Mouse (Mus musculus) lung, postnatal 0 days (tissue): ENCODE measurements around the gene Ltb. TPM values are rescaled to one million over a fixed set of nuclear protein-coding genes. Genes with fewer than 3 reads are reported as not detected.

ENCODE experiments used
- ATAC-seq: fragments of 200-750 bp; cut with Nextera tagmentation; 2 replicates; pipeline ENCODE4 v1.8.0; 2017; ENCODE audit warnings: moderate library complexity
- DNase-seq: peaks from one replicate; pipeline ENCODE4 v3.0.0-alpha.2; 2016; ENCODE audit warnings: low spot score
- H3K27ac ChIP-seq: fragments of 300-500 bp; sonication (generic); 2 replicates; pipeline ENCODE4 v1.5.1; 2014; ENCODE audit warnings: antibody characterized with exemption, mild to moderate bottlenecking, low read length, mixed read lengths
- H3K27me3 ChIP-seq: fragments of 300-500 bp; sonication (generic); replicated peaks from 2 replicates; pipeline ENCODE4 v1.6.1; 2014; ENCODE audit warnings: low read length, mixed read lengths; ENCODE audit not compliant: insufficient read depth
- H3K36me3 ChIP-seq: fragments of 300-500 bp; sonication (generic); 2 replicates; pipeline ENCODE4 v1.6.1; 2014; ENCODE audit warnings: low read length, mixed read lengths; ENCODE audit not compliant: insufficient read depth
- H3K4me1 ChIP-seq: fragments of 300-500 bp; sonication (generic); 2 replicates; pipeline ENCODE4 v1.6.1; 2014; ENCODE audit warnings: antibody characterized with exemption, low read depth, low read length, mixed read lengths; ENCODE audit not compliant: insufficient read depth
- H3K4me2 ChIP-seq: fragments of 300-500 bp; sonication (generic); replicated peaks from 2 replicates; pipeline ENCODE4 v1.6.1; 2014; ENCODE audit warnings: low read depth, mild to moderate bottlenecking, low read length, moderate library complexity, mixed read lengths
- H3K4me3 ChIP-seq: fragments of 300-500 bp; sonication (generic); 2 replicates; pipeline ENCODE4 v1.5.1; 2014; ENCODE audit warnings: low read depth, low read length
- H3K9ac ChIP-seq: fragments of 300-500 bp; sonication (generic); replicated peaks from 2 replicates; pipeline ENCODE4 v1.6.1; 2014; ENCODE audit warnings: low read depth, mild to moderate bottlenecking
- H3K9me3 ChIP-seq: fragments of 300-500 bp; sonication (generic); 2 replicates; pipeline ENCODE4 v1.6.1; 2016; ENCODE audit warnings: low read length, mixed read lengths
- CTCF ChIP-seq: IDR thresholded peaks from 2 replicates; pipeline ENCODE4 v1.5.1; 2016; ENCODE audit warnings: antibody characterized with exemption, mild to moderate bottlenecking
- EP300 ChIP-seq: IDR thresholded peaks from 2 replicates; pipeline ENCODE4 v1.6.1; 2016; ENCODE audit warnings: antibody characterized with exemption, mild to moderate bottlenecking, control low read depth
- WGBS: fragments of 180-500 bp; shearing (Covaris S2); extraction: QIAGEN DNeasy Blood & Tissue Kit; methylation state at CpG from one replicate; pipeline ENCODE4 v1.1.7; 2014; 5-methylcytosine and 5-hydroxymethylcytosine counted together
- polyA plus RNA-seq: library from polyadenylated mRNA; unstranded; fragments of >200 nt; fragmentation: Nextera tagmentation; extraction: Ambion mirVana; gene quantifications from 2 replicates; pipeline ENCODE4 v1.2.1, GENCODE M21; 2015

Gene Ltb
- polyA plus RNA-seq, 1 experiment from 2014 or later = 2.3 TPM

DNA sequence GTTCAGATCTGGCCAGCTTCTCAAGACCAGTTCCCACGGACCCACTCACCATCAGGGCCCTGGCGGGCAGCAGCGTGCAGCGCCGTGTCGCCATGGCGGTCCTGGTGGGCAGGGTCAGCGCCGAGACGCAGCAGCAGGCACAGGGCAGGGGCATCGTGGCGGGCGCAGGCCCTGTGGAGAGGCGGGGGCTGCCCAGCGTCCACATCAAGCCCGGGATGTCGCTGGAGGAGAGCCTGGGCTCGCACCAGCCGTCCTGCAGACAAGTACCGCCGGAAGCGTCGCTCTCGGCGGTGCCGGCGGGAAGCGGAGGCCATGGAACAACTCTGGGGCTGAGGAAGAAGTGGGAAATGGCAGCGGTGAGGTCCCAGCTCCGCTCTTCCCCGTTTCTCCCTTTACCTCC, 40.7 kb downstream of the Ltb start:
- H3K9ac ChIP-seq = peak overlapping the region; percentile 68
- ATAC-seq (peak; percentile 27), DNase-seq (peak; percentile 70)
- peak overlapping the region; percentile 95 for H3K27ac ChIP-seq
- H3K9me3 ChIP-seq = no peaks in the 10 kb centered on the region
- no peaks in the 10 kb centered on the region; the same call in 1 of the 2 replicates for H3K36me3 ChIP-seq
- peak overlapping the region; percentile 63 for H3K4me2 ChIP-seq
- H3K4me3 ChIP-seq = peak overlapping the region; percentile 55
- TF ChIP-seq EP300 = no peak
- peak; percentile 17; the same call in 1 of the 2 replicates for TF ChIP-seq CTCF
- H3K4me1 ChIP-seq = peaks cover 6% of the 10 kb centered on the region; the same call in 1 of the 2 replicates
- 8% methylated on average over 31 of the region's 31 CpGs for WGBS
- H3K27me3 ChIP-seq = no peaks in the 10 kb centered on the region

DNA sequence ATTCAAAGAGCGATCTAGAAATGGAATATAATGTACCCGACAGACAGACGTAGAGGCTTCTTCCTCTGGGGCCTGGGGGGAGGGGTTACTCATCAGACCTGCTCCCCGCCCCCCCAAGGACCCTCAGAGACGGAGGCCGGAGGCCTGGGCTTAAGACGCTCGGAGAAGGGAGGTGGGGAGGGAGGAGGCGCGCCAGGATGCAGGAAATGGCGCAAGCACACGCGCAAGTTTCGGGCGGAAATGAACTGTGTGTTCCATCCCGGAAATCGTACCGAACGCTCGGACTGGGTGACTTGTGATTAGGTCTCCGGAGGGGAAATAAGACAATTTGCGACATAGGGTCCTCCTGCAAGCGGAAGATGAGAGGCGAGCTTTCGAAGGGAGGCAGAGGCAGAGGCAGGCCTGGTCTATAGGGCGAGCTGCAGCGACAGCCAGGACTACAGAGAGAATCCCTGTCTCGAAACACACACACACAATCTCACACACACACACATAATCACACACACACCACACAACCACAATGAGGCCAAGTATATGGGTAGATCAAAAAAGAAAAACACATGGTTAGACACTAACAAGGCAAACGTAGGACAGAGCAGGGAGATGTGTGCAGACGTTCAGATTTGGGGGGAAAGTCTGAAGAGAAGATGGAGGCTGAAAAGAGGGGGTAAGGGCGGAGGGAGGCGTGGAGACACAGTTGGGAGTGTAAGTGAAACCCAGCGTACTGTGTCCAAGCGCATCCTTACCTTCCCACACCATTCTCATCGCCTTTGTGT, 41.6 kb downstream of the Ltb start, which contains the start of gene Nfkbil1:
TSS of gene Nfkbil1 (minus strand) at position 179 of the 776 bp plus-strand sequence.
- DNase-seq (peak; percentile 98), ATAC-seq (peak; percentile 92)
- Histone ChIP-seq H3K4me2 (peak within 1 kb of the TSS; percentile 63), H3K9ac (peak within 1 kb of the TSS; percentile 68), H3K9me3 (no peaks in the 10 kb centered on the region), H3K36me3 (no peaks in the 10 kb centered on the region; the same call in 1 of the 2 replicates), H3K27ac (peak within 1 kb of the TSS; percentile 95), H3K4me3 (peak within 1 kb of the TSS; percentile 55), H3K27me3 (no peaks in the 10 kb centered on the region), H3K4me1 (peaks cover 10% of the 10 kb centered on the region; the same call in 1 of the 2 replicates)
- under 1% methylated on average over 35 of the region's 35 CpGs for WGBS
- TF ChIP-seq CTCF (no peak), EP300 (peak; percentile 76; the same call in 1 of the 2 replicates)

DNA sequence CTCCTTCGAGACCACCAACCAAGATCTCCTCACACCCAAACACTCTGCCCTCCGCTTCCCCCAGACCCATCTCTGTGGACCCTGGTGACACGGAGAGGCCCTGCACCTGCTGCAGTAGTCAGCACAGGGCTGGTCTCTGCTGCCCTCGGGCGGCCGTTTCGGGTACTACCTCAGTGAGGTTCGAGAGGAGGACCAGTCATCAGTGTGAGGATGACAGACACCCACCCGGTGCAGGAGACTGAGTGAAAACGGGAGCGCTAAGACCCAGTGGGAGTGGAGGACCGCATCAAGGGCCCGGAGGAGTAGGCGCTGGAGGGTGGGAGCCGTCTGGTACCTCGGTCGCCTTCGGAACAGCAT, 42.1 kb downstream of the Ltb start:
- H3K4me2 ChIP-seq = peak overlapping the region; percentile 63

DNA sequence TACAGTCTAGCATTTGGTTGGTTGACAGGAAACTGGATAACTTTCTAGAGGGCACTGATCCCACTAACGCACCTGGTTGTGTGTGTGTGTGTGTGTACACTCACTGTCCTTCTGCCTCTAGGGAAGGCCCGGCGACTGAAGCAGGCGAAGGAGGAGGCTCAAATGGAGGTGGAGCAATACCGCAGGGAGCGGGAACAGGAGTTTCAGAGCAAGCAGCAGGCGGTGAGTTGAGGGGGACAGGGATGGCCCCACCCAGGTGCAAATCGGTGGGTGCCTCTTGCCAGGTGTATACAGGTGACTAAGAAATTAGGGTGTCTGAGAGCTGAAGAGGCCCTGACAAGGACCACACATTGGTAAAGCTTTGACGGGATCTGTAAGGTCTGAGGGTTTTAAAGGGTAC, 42.8 kb downstream of the Ltb start:
- Histone ChIP-seq H3K4me2 (no peak overlapping the region), H3K27ac (no peak overlapping the region), H3K36me3 (no peaks in the 10 kb centered on the region), H3K27me3 (no peaks in the 10 kb centered on the region), H3K9ac (no peak overlapping the region), H3K4me3 (no peak overlapping the region), H3K4me1 (peaks cover 11% of the 10 kb centered on the region; the same call in 1 of the 2 replicates), H3K9me3 (no peaks in the 10 kb centered on the region)
- TF ChIP-seq EP300 (no peak), CTCF (no peak)
- DNase-seq (no peak), ATAC-seq (no peak)
- 73% methylated on average over 9 of the region's 9 CpGs for WGBS

More for the DNA sequence above, 42.1 kb downstream of the Ltb start:
- peak; percentile 99 for TF ChIP-seq CTCF
- no peak for TF ChIP-seq EP300
- WGBS = 0% methylated on average over 18 of the region's 18 CpGs
- Histone ChIP-seq H3K27me3 (no peaks in the 10 kb centered on the region), H3K9ac (peak overlapping the region; percentile 68; the same call in 1 of the 2 replicates), H3K36me3 (no peaks in the 10 kb centered on the region), H3K9me3 (no peaks in the 10 kb centered on the region), H3K27ac (peak overlapping the region; percentile 95), H3K4me1 (peaks cover 13% of the 10 kb centered on the region; the same call in 1 of the 2 replicates), H3K4me3 (peak overlapping the region; percentile 55)
- DNase-seq = peak; percentile 85
- ATAC-seq = peak; percentile 67

DNA sequence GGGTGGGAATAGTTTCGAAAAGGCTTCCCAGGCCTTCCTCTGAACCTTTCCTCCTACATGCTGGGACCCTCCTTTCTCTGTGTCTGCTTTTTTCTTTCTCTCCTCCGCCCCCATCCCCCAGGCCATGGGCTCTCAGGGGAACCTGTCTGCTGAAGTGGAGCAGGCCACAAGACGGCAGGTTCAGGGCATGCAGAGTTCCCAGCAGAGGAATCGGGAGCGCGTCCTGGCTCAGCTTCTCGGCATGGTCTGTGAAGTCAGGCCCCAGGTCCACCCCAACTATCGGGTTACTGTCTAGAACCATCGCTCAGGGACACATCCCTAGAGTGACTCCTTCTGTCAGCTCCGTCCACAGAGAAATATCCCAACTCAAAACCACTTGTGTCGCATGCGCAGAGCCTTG, 43.3 kb downstream of the Ltb start:
- ATAC-seq (no peak), DNase-seq (no peak)
- H3K27me3 ChIP-seq = no peaks in the 10 kb centered on the region
- peaks cover 7% of the 10 kb centered on the region; the same call in 1 of the 2 replicates for H3K4me1 ChIP-seq
- no peak overlapping the region for H3K27ac ChIP-seq
- WGBS = 87% methylated on average over 12 of the region's 12 CpGs
- TF ChIP-seq EP300 (no peak), CTCF (no peak)
- H3K4me3 ChIP-seq = no peak overlapping the region
- no peak overlapping the region for H3K9ac ChIP-seq
- H3K4me2 ChIP-seq = no peak overlapping the region
- H3K36me3 ChIP-seq = no peaks in the 10 kb centered on the region
- H3K9me3 ChIP-seq = no peaks in the 10 kb centered on the region

DNA sequence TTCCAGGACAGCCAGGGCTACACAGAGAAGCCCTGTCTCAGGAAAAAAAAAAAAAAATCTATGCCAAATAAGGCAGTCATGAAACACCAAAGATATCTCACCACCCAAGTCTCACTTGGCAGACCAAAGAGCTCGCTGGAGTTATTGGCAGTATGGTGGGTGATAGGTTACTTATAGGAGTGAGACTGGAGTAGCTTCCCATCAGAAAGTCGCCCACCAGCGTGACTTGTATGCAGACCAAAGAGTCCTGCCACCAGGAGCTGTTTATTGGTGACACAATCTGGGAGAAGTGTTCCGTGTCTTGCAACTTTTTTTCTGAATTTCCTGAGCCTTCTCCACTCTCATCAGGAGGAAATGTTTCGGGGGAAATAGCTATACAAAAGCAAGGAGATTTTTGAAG, 45.5 kb downstream of the Ltb start:
- H3K9ac ChIP-seq = no peak overlapping the region
- TF ChIP-seq CTCF (no peak), EP300 (no peak)
- no peak overlapping the region for H3K27ac ChIP-seq
- WGBS = 77% methylated on average over 5 of the region's 5 CpGs
- ATAC-seq = no peak
- H3K36me3 ChIP-seq = peaks cover 10% of the 10 kb centered on the region; the same call in 1 of the 2 replicates
- no peak overlapping the region for H3K4me2 ChIP-seq
- H3K4me3 ChIP-seq = no peak overlapping the region
- no peaks in the 10 kb centered on the region for H3K27me3 ChIP-seq
- peaks cover 16% of the 10 kb centered on the region for H3K4me1 ChIP-seq
- H3K9me3 ChIP-seq = no peaks in the 10 kb centered on the region
- DNase-seq = no peak
